Mouse (Mus musculus) intestine, embryonic 16.5 days (tissue): ENCODE results near the gene Rpl10-ps3. TPM values are rescaled to one million over a fixed set of nuclear protein-coding genes. Genes with fewer than 3 reads are reported as not detected.

Experiments used
- ATAC-seq: fragments of 200-750 bp; cut with Nextera tagmentation; 2 replicates; pipeline ENCODE4 v1.8.0; 2017; ENCODE audit warnings: moderate TSS enrichment, moderate library complexity
- H3K27ac ChIP-seq: fragments of 300-500 bp; sonication (generic); 2 replicates; pipeline ENCODE4 v1.5.1; 2014; ENCODE audit warnings: mild to moderate bottlenecking, low read length
- H3K27me3 ChIP-seq: fragments of 300-500 bp; sonication (generic); replicated peaks from 2 replicates; pipeline ENCODE4 v1.6.1; 2014; ENCODE audit warnings: low read length, control low read depth, mixed read lengths; ENCODE audit not compliant: control insufficient read depth, insufficient read depth
- H3K36me3 ChIP-seq: fragments of 300-500 bp; sonication (generic); 2 replicates; pipeline ENCODE4 v1.6.1; 2014; ENCODE audit warnings: low read length, control low read depth; ENCODE audit not compliant: control insufficient read depth, insufficient read depth
- H3K4me1 ChIP-seq: fragments of 300-500 bp; sonication (generic); 2 replicates; pipeline ENCODE4 v1.6.1; 2014; ENCODE audit warnings: low read length, control low read depth, mixed read lengths; ENCODE audit not compliant: control insufficient read depth, insufficient read depth
- H3K4me2 ChIP-seq: fragments of 300-500 bp; sonication (generic); 2 replicates; pipeline ENCODE4 v1.6.1; 2014; ENCODE audit warnings: low read depth, low read length, control low read depth
- H3K4me3 ChIP-seq: fragments of 300-500 bp; sonication (generic); 2 replicates; pipeline ENCODE4 v1.5.1; 2014; ENCODE audit warnings: mild to moderate bottlenecking, low read length
- H3K9ac ChIP-seq: fragments of 300-500 bp; sonication (generic); 2 replicates; pipeline ENCODE4 v1.6.1; 2014; ENCODE audit warnings: low read depth, low read length
- H3K9me3 ChIP-seq: fragments of 300-500 bp; sonication (generic); 2 replicates; pipeline ENCODE4 v1.6.1; 2016; ENCODE audit warnings: low read length, control low read depth; ENCODE audit not compliant: control insufficient read depth
- WGBS: fragments of 180-500 bp; shearing (Covaris S2); extraction: QIAGEN DNeasy Blood & Tissue Kit; methylation state at CpG from one replicate; pipeline ENCODE4 v1.1.7; 2014; 5-methylcytosine and 5-hydroxymethylcytosine counted together
- polyA plus RNA-seq: library from polyadenylated mRNA; unstranded; fragments of >200 nt; fragmentation: Nextera tagmentation; extraction: Ambion mirVana; gene quantifications from 2 replicates; pipeline ENCODE4 v1.2.1, GENCODE M21; 2015

Gene Rpl10-ps3
- polyA plus RNA-seq, 1 experiment from 2014 or later: 271 TPM

DNA sequence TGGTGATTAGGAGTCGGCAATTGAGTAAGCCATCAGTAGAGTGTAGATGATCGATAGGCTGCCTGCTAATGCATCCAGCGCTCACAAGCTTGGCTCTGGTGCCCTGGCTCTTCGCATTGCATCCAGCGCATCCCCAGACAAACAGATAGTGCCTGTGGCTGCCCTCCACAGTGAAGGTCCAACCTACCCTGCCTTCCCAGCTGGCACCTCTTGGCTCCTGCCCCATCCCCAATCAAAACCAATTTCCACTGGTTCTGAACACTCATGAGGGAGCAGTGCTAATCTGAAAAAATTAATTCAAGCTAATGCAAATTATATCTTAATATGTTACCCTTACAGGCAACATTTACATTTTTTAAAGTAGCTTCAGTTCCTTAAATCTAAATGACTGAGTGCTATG, 25.3 kb downstream of the Rpl10-ps3 start:
- no peaks in the 10 kb centered on the region for H3K9me3 ChIP-seq
- 91% methylated on average over 5 of the region's 5 CpGs for WGBS

DNA sequence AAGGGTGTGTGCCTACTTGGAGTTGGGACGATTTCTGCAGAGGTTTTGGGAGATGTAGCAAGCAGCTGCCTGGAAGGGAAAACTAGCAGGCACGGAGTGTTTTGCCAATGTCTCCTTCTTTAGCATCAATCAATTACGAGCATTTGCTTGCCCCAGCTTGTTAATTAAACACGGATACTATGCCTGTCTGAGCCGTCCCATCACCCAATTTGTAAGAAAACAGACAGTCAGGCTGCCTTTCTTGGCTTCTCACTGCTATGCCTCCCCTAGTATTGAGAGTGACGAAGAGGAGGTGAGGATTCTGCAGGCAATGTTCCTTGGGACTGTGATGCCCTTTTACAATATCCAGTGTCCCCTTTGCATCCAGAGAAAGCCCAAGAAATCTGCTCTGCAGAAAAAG, 27.5 kb downstream of the Rpl10-ps3 start:
- no peak overlapping the region for H3K4me3 ChIP-seq
- H3K9me3 ChIP-seq: no peaks in the 10 kb centered on the region
- H3K9ac ChIP-seq: no peak overlapping the region
- ATAC-seq: no peak
- H3K4me1 ChIP-seq: 0 out of 2 replicates have a peak, but pooled peaks cover 2% of the 10 kb centered on the region
- H3K27me3 ChIP-seq: no peaks in the 10 kb centered on the region
- H3K4me2 ChIP-seq: no peak overlapping the region
- H3K27ac ChIP-seq: no peak overlapping the region
- H3K36me3 ChIP-seq: no peaks in the 10 kb centered on the region
- WGBS: 64% methylated on average over 6 of the region's 6 CpGs

More for the DNA sequence above, 25.3 kb downstream of the Rpl10-ps3 start:
- Histone ChIP-seq H3K4me2 (no peak overlapping the region), H3K4me1 (no peaks in the 10 kb centered on the region), H3K27me3 (no peaks in the 10 kb centered on the region), H3K9ac (no peak overlapping the region), H3K36me3 (no peaks in the 10 kb centered on the region), H3K4me3 (no peak overlapping the region), H3K27ac (no peak overlapping the region)
- ATAC-seq: no peak

DNA sequence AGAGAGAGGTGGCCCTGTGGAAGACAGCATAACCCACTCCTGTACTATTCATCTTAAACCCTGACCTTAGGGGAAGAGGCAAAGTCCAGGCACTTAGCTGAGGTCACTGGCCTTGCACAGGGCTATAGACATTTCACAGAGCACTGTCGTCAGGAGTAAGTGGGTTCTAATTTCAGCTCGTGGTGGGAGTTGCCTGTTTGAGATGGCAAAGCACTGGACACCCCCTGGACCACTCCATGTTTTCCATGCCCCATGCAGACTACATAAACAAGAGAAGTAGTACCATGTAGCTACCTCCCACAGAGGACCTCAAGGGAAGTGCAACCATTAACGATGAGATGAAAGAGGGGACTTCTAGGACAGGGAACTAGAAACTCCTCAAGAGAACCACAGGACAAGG, 29.1 kb downstream of the Rpl10-ps3 start:
- 42% methylated on average over 3 of the region's 3 CpGs for WGBS
- H3K4me2 ChIP-seq: no peak overlapping the region
- no peak for ATAC-seq

DNA sequence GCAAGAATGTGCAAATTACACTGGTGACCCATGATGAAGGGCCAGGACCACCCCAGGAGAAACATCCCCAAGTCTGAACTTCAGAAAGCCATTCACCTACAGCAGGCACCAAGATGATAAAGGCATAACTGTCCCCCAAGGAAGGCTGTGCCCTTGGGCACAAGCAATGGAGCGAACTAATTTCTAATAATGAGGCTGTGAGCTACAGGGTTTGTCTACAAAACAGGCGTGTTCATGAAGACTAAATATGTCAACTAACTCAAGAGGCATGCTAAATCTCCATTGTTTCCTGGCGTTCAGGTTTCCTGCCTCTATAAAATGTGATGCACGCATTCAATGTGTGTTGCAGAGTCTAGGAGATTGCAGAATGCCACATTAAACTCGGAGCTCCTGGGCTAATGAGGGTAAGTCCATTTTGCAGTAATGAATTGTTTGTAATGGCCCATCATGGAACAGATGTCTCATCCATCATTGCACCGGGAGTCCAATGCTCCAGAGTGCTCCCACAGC, 33.7 kb downstream of the Rpl10-ps3 start:
- ATAC-seq: no peak
- WGBS: 72% methylated on average over 6 of the region's 6 CpGs
- Histone ChIP-seq H3K4me3 (no peak overlapping the region), H3K4me1 (0 out of 2 replicates have a peak, but pooled peaks cover 2% of the 10 kb centered on the region), H3K27me3 (no peaks in the 10 kb centered on the region), H3K9me3 (no peaks in the 10 kb centered on the region), H3K27ac (no peak overlapping the region), H3K4me2 (no peak overlapping the region), H3K36me3 (no peaks in the 10 kb centered on the region), H3K9ac (no peak overlapping the region)

More for the DNA sequence above, 29.1 kb downstream of the Rpl10-ps3 start:
- no peaks in the 10 kb centered on the region for H3K27me3 ChIP-seq
- H3K4me1 ChIP-seq: 0 out of 2 replicates have a peak, but pooled peaks cover 2% of the 10 kb centered on the region
- no peaks in the 10 kb centered on the region for H3K9me3 ChIP-seq
- H3K36me3 ChIP-seq: no peaks in the 10 kb centered on the region
- H3K4me3 ChIP-seq: no peak overlapping the region
- no peak overlapping the region for H3K9ac ChIP-seq
- no peak overlapping the region for H3K27ac ChIP-seq

DNA sequence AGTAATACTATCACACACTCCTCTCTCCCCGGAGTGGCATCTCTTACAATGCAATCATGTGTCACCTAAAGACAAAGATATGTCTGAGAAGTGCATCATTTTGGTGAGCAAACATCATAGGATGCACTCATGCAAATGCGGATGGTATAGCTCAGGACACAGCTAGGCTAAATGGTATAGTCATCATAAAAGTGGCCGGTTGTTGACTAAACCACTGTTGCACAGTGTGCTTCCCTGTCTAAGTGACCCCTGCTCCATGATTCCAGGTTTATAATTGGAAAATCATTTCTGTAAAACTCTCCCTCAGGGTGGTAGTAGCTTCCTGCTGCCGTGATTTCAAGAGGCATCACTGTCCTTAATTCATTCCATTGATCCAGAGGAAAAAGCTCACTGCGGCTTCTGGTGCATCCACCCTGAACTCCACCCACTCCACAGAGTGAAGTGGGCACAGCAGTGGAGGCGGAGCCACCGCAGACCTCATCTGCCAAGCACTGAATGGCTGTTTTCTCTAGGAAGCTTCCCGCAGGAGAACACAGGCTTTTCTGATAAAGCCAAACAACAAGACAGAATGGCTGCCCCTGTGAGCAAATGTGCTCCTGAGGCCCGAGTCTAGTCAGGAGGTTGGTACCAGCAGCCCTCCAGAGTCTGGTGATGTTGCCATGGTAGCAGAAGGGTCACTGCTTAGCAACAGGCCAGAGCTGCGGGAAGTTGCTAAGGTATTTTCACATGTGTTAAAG, 38.9 kb downstream of the Rpl10-ps3 start:
- no peak overlapping the region for H3K9ac ChIP-seq
- H3K36me3 ChIP-seq: no peaks in the 10 kb centered on the region
- H3K4me2 ChIP-seq: no peak overlapping the region
- no peak for ATAC-seq
- H3K4me3 ChIP-seq: no peak overlapping the region
- WGBS: 57% methylated on average over 10 of the region's 10 CpGs
- no peaks in the 10 kb centered on the region for H3K4me1 ChIP-seq
- H3K27me3 ChIP-seq: no peaks in the 10 kb centered on the region
- no peak overlapping the region for H3K27ac ChIP-seq
- no peaks in the 10 kb centered on the region for H3K9me3 ChIP-seq

DNA sequence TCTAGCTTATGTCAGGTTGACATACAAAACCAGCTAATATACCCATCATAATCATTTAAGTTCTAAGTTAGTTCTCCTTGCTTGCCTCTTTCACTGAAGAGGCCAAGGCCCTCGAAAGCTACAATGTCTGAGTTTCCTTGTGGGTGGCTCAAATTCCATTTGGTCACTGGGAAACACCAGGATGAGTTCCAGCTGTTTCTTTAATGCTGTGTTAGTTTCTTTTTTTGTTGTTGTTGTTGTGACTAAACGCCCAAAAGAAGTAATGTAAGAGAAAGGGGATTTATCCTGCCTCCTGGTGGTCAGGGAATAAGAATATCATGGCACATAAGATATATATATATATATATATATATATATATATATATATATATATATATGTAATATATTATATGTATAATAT, 39.7 kb downstream of the Rpl10-ps3 start:
- Histone ChIP-seq H3K27me3 (no peaks in the 10 kb centered on the region), H3K27ac (peak overlapping the region; percentile 35), H3K4me3 (no peak overlapping the region), H3K9ac (no peak overlapping the region), H3K9me3 (no peaks in the 10 kb centered on the region), H3K36me3 (no peaks in the 10 kb centered on the region), H3K4me2 (no peak overlapping the region), H3K4me1 (no peaks in the 10 kb centered on the region)
- no peak for ATAC-seq
- WGBS: 58% methylated on average over 2 of the region's 2 CpGs

DNA sequence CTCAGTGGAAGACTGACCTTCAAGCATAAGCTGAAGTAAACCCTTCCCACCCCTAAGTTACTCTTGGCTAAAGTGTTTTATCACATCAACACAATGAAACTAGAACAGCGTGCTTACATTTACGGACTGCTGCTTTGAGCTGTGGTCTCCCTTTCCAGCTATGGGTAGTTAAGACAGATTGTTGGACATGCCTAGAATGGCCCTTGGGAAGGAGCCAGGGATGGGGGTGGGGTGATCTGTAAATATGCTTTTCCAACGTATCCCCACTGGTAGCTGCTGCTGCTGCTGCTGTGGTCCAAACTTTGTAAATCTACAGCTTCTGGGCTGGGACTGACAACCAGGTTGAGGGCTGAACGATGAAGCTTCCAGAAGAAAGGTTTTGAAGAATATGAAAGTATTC, 40.8 kb downstream of the Rpl10-ps3 start:
- Histone ChIP-seq H3K9ac (no peak overlapping the region), H3K4me3 (no peak overlapping the region), H3K36me3 (no peaks in the 10 kb centered on the region), H3K9me3 (no peaks in the 10 kb centered on the region), H3K27me3 (no peaks in the 10 kb centered on the region), H3K27ac (peak overlapping the region; percentile 51), H3K4me2 (no peak overlapping the region), H3K4me1 (no peaks in the 10 kb centered on the region)
- 40% methylated on average over 4 of the region's 4 CpGs for WGBS
- ATAC-seq: no peak

DNA sequence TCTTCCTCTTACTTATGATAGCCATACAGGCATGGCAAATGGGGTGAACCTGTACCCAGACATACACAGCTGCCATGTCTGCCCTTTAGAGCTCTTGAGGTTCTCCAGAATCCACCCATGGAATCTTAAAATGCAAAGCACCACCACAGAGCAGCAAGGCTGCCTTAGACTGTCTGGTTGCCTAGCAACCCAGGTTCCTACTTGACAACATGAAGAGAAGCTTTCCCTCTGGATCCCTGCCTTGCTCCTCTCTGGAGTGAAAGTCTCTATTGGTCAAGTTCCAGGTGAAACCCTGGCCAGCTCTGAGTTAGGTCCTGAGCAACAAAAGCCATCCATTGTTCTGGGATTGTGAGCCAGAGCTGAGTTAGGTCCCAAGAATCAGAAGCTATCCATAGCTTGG, 43.0 kb downstream of the Rpl10-ps3 start:
- ATAC-seq: no peak
- H3K36me3 ChIP-seq: no peaks in the 10 kb centered on the region
- H3K27ac ChIP-seq: no peak overlapping the region
- H3K27me3 ChIP-seq: no peaks in the 10 kb centered on the region
- no peak overlapping the region for H3K4me2 ChIP-seq
- no peaks in the 10 kb centered on the region for H3K4me1 ChIP-seq
- H3K9me3 ChIP-seq: no peaks in the 10 kb centered on the region
- H3K9ac ChIP-seq: no peak overlapping the region
- H3K4me3 ChIP-seq: no peak overlapping the region

DNA sequence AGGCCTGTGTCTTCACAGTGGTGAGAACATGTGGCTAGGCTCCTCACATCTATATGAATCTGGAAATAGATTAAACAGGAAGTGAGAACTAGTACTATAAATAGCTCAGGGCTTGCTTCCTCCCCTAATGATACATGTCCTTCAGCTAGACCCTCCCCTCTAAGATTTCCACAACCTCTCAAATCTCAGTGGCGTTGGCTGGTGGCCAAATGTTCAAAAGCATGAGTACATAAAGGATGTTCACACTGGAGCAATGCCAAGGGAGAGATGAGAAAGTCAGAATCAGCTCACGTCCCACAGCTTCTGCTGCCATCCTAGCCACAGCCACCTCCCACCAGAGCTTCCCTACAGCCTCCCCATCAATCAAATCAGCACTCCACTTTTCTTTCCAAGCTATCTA, 46.4 kb downstream of the Rpl10-ps3 start:
- Histone ChIP-seq H3K9me3 (no peaks in the 10 kb centered on the region), H3K36me3 (no peaks in the 10 kb centered on the region), H3K27ac (no peak overlapping the region), H3K9ac (no peak overlapping the region), H3K4me2 (no peak overlapping the region), H3K4me1 (no peaks in the 10 kb centered on the region), H3K27me3 (no peaks in the 10 kb centered on the region), H3K4me3 (no peak overlapping the region)
- peak; percentile 40; the same call in 1 of the 2 replicates for ATAC-seq
- 41% methylated on average over 2 of the region's 2 CpGs for WGBS
